Mouse (Mus musculus): ENCODE measurements around the gene AI182371.

AI182371 gene

GRCm38 (mm10) chr2:35072547-35072946 is 28.8 kb downstream of the AI182371 start:
- in situ Hi-C loops (cut with MboI; ENCODE audit: low sequenced_read_pairs) = no loop called here

GRCm38 (mm10) chr2:35070275-35070674 is 31.1 kb downstream of the AI182371 start:
- in situ Hi-C loops (cut with MboI; ENCODE audit: low sequenced_read_pairs) = no loop called here

- in situ Hi-C loops (cut with MboI; ENCODE audit: low sequenced_read_pairs) = no loop called here
These were observed 32.2 kb downstream of the AI182371 start for GRCm38 (mm10) chr2:35069124-35069523.

- in situ Hi-C loops (cut with MboI; ENCODE audit: low sequenced_read_pairs) = no loop called here
These were observed 34.2 kb downstream of the AI182371 start for GRCm38 (mm10) chr2:35067117-35067516.

GRCm38 (mm10) chr2:35066525-35067082 is 34.7 kb downstream of the AI182371 start:
- in situ Hi-C loops (cut with MboI; ENCODE audit: low sequenced_read_pairs) = no loop called here

- in situ Hi-C loops (cut with MboI; ENCODE audit: low sequenced_read_pairs) = no loop called here
These were observed 37.9 kb downstream of the AI182371 start for GRCm38 (mm10) chr2:35063333-35064030.

GRCm38 (mm10) chr2:35061338-35061737 is 40.0 kb downstream of the AI182371 start, which contains the start of gene Hc:
Gene Hc (minus strand): TSS chr2:35061438.
- in situ Hi-C loops (cut with MboI; ENCODE audit: low sequenced_read_pairs) = no loop called here

- in situ Hi-C loops (cut with MboI; ENCODE audit: low sequenced_read_pairs) = no loop called here
These were observed 40.4 kb downstream of the AI182371 start for GRCm38 (mm10) chr2:35060897-35061296.

GRCm38 (mm10) chr2:35060256-35060655 is 41.1 kb downstream of the AI182371 start:
- in situ Hi-C loops (cut with MboI; ENCODE audit: low sequenced_read_pairs) = no loop called here

GRCm38 (mm10) chr2:35058325-35058724 is 43.0 kb downstream of the AI182371 start:
- in situ Hi-C loops (cut with MboI; ENCODE audit: low sequenced_read_pairs) = loop anchor here (10.0 kb wide), 1 partner anchor 46 kb away; the partner anchor contains the start of genes AI182371 and Cntrl

GRCm38 (mm10) chr2:35057243-35057642 is 44.1 kb downstream of the AI182371 start:
- in situ Hi-C loops (cut with MboI; ENCODE audit: low sequenced_read_pairs) = loop anchor here (10.0 kb wide), 1 partner anchor 48 kb away; the partner anchor contains the start of genes AI182371 and Cntrl

GRCm38 (mm10) chr2:35048851-35049250 is 52.5 kb downstream of the AI182371 start:
- in situ Hi-C loops (cut with MboI; ENCODE audit: low sequenced_read_pairs) = no loop called here

GRCm38 (mm10) chr2:35044956-35045355 is 56.4 kb downstream of the AI182371 start:
- in situ Hi-C loops (cut with MboI; ENCODE audit: low sequenced_read_pairs) = no loop called here

GRCm38 (mm10) chr2:35038580-35039375 is 62.6 kb downstream of the AI182371 start:
- in situ Hi-C loops (cut with MboI; ENCODE audit: low sequenced_read_pairs) = no loop called here

All from CH12F3 (cell line).